Mouse (Mus musculus) stomach, adult 2 months (tissue): Measurements from ENCODE around the gene Olfr1245. TPM values are rescaled to one million over a fixed set of nuclear protein-coding genes. Genes with fewer than 3 reads are reported as not detected.

Experiments
- polyA plus RNA-seq: library from polyadenylated mRNA; depleted of rRNA; stranded (reverse); fragments of >200 nt; gene quantifications from 2 replicates; pipeline ENCODE4 v1.2.3, GENCODE M21; 2012; rRNA removed

The Olfr1245 gene
- polyA plus RNA-seq, result not detected in 2 replicates

DNA sequence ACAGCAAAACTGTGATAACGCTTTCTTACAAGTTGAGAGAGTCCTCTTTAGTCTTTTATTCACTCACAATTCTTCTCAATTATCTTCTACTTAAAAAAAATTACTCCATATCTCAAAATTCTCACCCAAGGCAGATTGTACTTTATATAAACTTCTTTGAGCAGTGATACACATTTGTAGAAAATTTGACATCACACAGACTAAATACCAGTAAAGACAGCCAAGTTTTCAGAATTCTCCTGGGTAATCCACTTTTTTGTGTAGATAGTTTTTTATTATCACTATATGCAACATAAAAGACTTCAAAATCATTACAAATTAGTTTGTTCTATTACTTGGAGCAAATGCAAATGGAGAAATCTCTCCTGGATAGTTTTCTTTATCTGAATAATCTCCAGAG, at the start of gene Olfr1245:
TSS of gene Olfr1245 (minus strand) at position 101 of the 400 bp plus-strand sequence.

DNA sequence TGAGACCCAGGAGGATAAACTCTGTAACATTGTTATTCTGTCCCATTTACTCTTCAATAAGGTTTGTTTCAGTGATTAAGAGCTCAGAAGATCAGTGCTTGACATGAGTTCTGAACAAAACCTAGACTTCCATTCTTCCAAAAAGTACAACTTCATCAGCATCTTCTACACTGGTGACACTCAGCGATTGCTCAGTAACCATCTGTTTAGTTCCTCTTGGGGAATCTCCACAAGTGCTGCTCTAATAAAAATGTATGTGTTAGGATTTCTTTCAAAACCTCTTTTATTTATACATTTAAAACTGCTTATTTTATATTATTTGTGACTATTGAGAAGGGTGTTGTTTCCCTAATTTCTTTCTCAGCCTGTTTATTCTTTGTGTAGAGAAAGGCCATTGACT, 39.9 kb upstream of the Olfr1245 start, which contains the start of gene Olfr1248:
TSS of gene Olfr1248 (minus strand) at position 101 of the 400 bp plus-strand sequence.

DNA sequence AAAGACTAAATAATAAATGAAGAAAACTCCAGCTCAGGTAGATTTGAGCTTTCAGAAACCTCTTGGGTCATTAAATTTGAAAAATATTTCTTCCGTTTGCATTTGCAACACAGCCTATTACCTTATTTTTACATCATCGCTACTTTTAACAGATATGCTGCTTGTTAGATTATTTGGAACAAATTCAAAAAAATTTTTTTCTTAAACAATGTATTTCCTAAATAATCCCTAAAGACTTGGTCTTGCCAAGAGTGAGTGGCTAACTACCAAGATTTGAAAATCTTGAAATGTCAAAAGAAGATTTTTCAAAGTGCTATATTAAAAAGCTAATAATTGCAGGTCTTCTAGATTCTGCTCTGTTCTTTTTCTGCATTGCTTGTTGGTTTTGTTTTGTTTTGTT, 35.8 kb upstream of the Olfr1245 start, which contains the start of gene Olfr1247:
TSS of gene Olfr1247 (minus strand) at position 101 of the 400 bp plus-strand sequence.

DNA sequence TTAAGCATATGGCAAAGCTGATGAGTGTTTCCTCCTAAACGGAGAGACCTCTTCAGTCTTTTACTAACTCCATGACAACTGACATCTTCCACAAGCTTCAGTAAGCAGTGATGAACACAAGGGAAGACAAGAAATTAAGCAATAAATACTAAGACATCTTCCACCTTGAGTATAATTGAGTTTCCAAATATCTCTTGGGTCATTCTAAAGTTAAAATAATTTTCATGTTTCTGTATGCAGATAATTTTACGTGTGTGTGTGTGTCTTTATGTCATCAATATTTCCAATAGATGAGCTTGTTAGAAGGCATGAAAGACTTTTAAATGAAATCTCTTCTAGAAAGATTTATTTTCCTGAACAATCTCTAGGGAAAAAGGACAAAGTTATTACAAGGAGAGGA, 14.8 kb upstream of the Olfr1245 start, which contains the start of gene Olfr1246:
TSS of gene Olfr1246 (minus strand) at position 101 of the 400 bp plus-strand sequence.

DNA sequence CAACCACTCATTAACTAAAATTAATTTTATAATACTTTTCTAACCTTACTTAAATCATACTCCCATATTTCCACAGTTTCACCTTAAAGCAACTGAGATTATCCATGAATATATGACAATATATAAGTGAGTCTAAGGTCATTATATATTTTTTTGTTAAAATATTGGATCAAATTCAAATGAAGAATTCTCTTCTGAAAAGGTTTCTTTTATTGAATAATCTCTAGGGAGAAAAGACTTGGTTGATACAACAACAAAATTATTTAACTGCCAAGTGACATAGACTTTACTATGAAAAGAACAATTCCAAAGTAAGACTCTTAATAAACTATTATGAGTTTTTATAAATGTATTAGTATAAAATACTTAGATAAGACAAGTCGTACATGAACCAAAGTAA, 46.9 kb downstream of the Olfr1245 start, which contains the start of gene Olfr1243:
TSS of gene Olfr1243 (minus strand) at position 101 of the 400 bp plus-strand sequence.

Other genes with a start within 250 kb of the Olfr1245 start
- gene Olfr1232, start 248.8 kb downstream of the Olfr1245 start, polyA plus RNA-seq, result not detected in 2 replicates
- gene Olfr1233, start 236.0 kb downstream of the Olfr1245 start, polyA plus RNA-seq, result not detected in 2 replicates
- not detected in 2 replicates for gene Olfr1234, start 213.6 kb downstream of the Olfr1245 start, polyA plus RNA-seq
- gene Olfr1238, start 168.8 kb downstream of the Olfr1245 start, polyA plus RNA-seq, result not detected in 2 replicates
- gene Olfr1239, start 158.0 kb downstream of the Olfr1245 start, polyA plus RNA-seq, result not detected in 2 replicates
- not detected in 2 replicates for gene Olfr1240, start 135.4 kb downstream of the Olfr1245 start, polyA plus RNA-seq
- not detected in 2 replicates for gene Olfr1241, start 91.3 kb downstream of the Olfr1245 start, polyA plus RNA-seq
- not detected in 2 replicates for gene Olfr1242, start 80.1 kb downstream of the Olfr1245 start, polyA plus RNA-seq
- not detected in 2 replicates for gene Olfr1243, start 47.0 kb downstream of the Olfr1245 start, polyA plus RNA-seq
- gene Olfr1246, start 14.7 kb upstream of the Olfr1245 start, polyA plus RNA-seq, result not detected in 2 replicates
- not detected in 2 replicates for gene Olfr1247, start 35.7 kb upstream of the Olfr1245 start, polyA plus RNA-seq
- not detected in 2 replicates for gene Olfr1248, start 39.8 kb upstream of the Olfr1245 start, polyA plus RNA-seq
- gene Olfr1249, start 56.5 kb upstream of the Olfr1245 start, polyA plus RNA-seq, result not detected in 2 replicates
- gene Olfr1250, start 83.0 kb upstream of the Olfr1245 start, polyA plus RNA-seq, result not detected in 2 replicates
- gene Olfr1251, start 93.5 kb upstream of the Olfr1245 start, polyA plus RNA-seq, result not detected in 2 replicates
- not detected in 2 replicates for gene Olfr1252, start 146.6 kb upstream of the Olfr1245 start, polyA plus RNA-seq
- not detected in 2 replicates for gene Olfr1253, start 178.6 kb upstream of the Olfr1245 start, polyA plus RNA-seq
- not detected in 2 replicates for gene Olfr1254, start 215.2 kb upstream of the Olfr1245 start, polyA plus RNA-seq
- gene Olfr1255, start 233.6 kb upstream of the Olfr1245 start, polyA plus RNA-seq, result not detected in 2 replicates